Mouse (Mus musculus) embryo, embryonic 9.5 days (tissue): ENCODE measurements around the gene Arfgef3.
"Not testable (repeated sequence)": the region's sequence is repeated elsewhere in the genome, so short reads cannot be mapped to it uniquely, and the experiment has no call there.

Source experiments
- DNase-seq: peaks from one replicate; pipeline ENCODE4 v3.0.0-alpha.2; 2017; ENCODE audit errors: extremely low spot score

The Arfgef3 gene

DNA sequence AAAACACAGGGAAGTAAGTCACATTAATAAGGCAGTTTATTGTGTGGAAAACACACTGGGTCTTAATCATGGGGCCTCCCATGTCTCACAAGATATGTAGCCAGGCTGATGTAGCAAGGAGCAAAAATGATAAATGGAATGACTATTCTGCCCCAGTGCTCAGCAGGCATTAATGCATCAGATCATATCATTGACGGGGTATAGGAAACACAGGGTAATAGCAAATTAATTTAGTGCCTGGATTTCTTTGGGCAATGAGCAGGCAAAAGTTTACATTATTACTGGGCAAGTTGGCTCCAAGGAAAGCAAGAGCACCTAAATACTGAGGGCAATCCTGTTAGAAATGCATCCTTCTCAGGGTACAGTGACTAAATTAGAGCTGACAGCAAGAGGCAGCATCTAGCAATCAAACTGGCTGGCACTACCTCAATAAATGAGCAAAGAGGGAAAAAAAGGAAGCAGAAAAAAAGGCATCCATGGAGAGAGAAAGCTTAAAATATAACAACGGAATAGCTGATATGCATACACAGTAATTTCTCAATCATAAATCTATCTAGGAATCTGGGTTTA is 62.3 kb downstream of the Arfgef3 start:
- DNase-seq: no peak

- DNase-seq: no peak
These were observed 62.9 kb downstream of the Arfgef3 start for GRCm38 (mm10) chr10:18680661-18681384.

DNA sequence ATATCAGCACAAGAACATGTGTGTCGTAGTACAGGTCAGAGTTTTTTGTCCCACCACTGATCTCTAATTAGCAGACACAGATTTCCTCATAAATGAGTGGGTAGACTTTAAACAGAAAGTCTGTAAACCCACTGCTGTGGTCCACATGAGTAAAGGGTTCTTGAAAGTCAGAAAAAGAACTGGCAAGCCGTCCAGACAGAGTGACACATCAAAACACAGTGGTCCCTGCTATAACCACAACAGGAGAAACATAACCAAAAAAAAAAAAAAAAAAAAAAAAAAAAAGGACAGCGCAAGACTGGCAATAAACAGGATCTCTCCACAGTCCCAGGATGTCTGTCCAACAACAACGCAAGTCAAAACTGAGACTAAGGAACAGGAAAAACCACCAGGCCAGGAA is 64.9 kb downstream of the Arfgef3 start:
- no peak for DNase-seq

GRCm38 (mm10) chr10:18664794-18665193 is 79.0 kb downstream of the Arfgef3 start:
- DNase-seq: no peak

GRCm38 (mm10) chr10:18664016-18664415 is 79.7 kb downstream of the Arfgef3 start:
- DNase-seq: no peak

DNA sequence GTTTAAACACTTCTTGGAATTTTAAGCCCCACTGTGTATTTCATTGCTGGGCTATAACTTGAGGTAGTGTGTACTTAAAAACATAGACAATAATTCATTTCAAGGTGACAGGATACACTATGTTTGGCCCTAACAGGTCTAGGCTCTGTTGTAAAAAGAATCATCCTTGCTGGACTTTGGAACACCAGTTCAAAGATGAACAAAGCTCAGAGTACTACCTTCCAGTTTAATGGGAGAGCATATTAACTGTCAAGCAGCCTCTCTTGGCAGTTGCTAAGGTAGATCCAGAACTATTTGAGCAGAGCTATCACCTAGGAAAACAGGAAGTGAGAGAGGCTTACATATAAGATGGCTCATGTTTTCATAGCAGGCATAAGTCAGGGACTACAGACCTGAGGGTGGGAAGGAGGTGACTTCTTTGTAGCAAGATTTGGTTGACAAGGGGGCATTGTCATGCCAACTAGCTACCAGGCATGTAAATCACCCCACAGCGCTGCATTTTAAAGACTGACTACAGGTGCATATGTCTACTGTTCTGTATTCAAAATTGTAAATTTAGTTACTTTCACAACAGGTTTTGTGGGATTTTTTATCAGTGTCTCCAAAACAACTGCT is 82.0 kb downstream of the Arfgef3 start:
- DNase-seq: no peak

DNA sequence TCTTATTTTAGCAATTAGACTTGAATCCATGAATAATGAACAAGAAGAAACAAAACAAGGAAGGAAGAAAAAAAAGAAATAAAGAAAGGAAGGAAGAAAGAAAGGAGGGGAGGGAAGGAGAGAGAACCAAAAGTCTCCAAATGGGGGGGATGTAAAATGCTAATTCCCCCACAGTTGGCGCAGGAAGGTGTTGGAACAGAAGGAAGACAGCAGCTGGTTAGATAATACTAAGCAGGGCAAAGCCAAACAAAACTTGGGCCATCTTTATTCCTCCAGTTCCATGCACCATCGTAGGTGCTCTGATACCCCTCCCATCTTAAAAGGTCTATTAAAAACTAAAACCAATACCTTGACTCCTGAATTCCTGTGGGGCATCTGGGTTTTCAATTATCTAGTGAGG is 82.8 kb downstream of the Arfgef3 start:
- no peak for DNase-seq

- DNase-seq: no peak
These were observed 86.2 kb downstream of the Arfgef3 start for GRCm38 (mm10) chr10:18657588-18657987.

DNA sequence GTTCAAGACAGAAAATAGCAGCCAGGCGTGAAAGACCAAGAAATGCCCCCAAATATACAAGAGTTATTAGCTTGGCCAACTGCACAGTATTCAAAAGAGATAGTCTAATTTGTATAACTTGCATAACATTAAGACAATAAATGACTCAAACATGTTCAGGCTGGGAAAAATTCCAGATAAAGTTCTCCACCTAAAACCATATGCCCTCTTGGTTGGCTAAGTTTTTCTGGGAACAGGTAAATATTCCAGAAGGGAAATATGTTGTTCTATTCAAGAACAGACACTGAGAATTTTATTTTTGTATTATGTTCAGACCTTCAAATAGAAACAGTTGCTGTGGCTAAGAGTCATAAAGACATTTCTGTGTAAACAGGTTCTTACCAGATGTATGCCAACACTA is 96.7 kb downstream of the Arfgef3 start:
- DNase-seq: no peak

- no peak for DNase-seq
These were observed 97.7 kb downstream of the Arfgef3 start for GRCm38 (mm10) chr10:18646035-18646434.

GRCm38 (mm10) chr10:18644346-18644745 is 99.4 kb downstream of the Arfgef3 start:
- no peak for DNase-seq

DNA sequence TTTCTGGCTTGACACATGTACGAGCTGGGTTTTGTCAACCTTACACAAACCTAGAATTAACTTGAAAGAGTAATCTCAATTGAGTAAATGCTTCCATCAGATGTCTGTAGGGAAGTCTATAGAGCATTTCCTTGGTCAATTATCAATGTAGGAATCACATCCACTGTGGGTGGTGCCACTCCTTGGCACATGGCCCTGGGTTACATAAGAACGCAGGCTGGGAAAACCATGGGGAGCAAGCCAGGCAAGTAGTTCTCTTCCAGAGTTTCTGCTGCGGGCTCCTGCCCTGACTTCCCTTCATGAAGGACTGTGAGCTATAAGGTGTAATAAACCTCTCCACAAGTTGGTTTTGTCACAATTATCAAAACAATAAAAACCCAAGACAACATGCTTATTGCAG is 100.2 kb downstream of the Arfgef3 start:
- no peak for DNase-seq

GRCm38 (mm10) chr10:18642854-18643253 is 100.9 kb downstream of the Arfgef3 start:
- no peak for DNase-seq

GRCm38 (mm10) chr10:18640596-18640995 is 103.2 kb downstream of the Arfgef3 start:
- DNase-seq: no peak

- no peak for DNase-seq
These were observed 108.3 kb downstream of the Arfgef3 start for GRCm38 (mm10) chr10:18635450-18635849.

DNA sequence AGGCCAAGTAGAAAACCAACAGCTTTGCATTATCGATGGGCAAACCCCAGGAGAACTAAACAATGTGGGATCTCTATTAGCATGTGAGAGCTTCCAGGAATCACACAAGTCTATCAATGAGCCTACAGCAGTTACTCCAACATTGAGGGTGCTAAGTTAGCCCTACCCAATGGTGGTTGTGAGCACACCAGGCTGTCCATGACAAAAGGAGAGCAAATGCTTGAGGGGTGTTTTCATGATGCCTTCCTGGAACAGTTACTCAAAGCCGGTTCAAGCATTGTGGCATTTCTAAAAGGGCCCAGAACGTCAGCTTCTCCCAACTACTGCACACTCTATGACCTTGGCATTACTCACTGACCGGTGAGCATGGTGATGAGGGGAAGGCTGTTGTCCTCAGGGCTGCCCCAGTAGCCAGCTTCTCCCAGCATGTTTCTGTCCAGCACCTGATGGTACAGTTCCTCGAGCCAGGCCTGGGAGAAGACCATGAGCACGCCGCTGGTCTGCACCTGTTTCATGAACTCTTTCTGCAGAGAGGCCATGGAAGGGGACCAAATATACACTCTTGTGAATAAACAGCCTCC is 109.3 kb downstream of the Arfgef3 start:
- DNase-seq: no peak

DNA sequence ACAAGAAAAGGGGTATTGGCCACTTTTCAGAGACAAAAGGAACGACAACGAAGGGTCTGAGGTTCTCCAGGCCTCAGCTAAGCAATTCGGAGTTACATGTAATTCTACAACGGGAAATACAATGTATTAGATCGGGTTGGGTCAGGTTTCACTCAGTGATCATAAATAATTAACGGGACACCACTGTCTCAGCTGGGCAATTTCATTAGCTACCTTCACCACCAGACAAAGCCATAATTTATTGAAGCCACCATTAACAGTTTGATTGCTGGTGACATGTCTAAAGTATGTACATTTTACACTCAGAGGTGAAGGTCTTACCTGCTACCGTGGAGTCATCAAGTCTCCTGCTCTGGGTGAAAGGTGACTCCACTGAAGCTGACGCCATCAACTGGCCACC is 113.3 kb downstream of the Arfgef3 start:
- no peak for DNase-seq

- DNase-seq: no peak
These were observed 116.2 kb downstream of the Arfgef3 start for GRCm38 (mm10) chr10:18627530-18627929.

- no peak for DNase-seq
These were observed 131.0 kb downstream of the Arfgef3 start for GRCm38 (mm10) chr10:18612796-18613195.

DNA sequence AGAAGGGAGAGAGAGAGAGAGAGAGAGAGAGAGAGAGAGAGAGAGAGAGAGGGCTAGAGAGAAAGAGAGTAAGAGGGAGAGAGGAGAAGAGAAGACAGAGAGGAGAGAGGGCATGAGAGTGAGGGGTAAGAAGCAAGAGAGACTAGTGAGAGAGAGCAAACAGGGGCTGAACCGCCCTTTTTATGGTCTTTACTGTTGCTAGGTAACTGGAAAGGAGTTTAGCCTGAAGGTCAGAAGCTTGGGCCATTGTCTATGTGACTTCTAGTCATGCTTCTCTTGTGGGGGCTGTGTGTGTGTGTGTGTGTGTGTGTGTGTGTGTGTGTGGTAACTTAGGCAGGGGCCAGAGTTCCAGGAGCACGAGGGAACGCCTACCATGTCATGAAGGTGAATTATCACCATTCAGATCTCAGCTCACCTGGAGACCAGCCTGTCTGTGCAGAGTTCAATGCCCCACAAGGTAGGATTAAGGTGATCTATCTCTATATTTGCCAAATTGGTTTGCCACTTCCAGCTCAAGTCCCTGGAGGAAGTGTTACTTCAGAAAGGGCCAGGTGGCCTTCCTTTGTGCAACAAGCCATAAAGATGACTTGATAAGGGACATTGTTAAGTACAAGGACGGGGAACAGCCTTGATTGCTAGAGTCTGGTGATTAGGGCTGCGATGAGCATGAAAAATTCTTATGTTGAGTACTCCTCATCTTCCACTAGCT is 138.8 kb downstream of the Arfgef3 start:
- not testable (repeated sequence) for DNase-seq

- peak; percentile 68 for DNase-seq
These were observed 141.7 kb downstream of the Arfgef3 start for GRCm38 (mm10) chr10:18602030-18602429.

DNA sequence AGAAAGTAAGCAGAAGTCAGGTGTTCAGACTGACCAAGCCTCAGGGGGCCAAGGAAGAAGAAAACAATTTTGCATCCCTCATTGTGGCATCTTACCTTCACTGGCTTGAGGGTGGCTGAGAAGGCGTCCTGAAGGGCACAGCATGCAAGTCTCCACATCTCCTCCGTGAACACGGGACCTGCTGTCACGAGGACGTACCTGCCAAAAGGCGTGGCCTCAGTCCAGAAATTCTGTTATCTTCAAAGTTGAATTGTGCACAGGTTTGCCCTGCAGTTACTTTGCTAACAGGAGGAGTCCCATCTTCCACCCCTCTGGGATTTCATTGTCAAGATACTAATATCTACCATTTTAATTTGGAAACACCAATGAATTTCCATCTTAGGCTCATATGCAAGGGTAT is 146.1 kb downstream of the Arfgef3 start:
- DNase-seq: no peak
